Mouse (Mus musculus) forebrain, postnatal 0 days (tissue): Measurements from ENCODE around the gene Tecpr1. TPM values are rescaled to one million over a fixed set of nuclear protein-coding genes. Genes with fewer than 3 reads are reported as not detected.

ENCODE experiments used
- ATAC-seq: fragments of 200-750 bp; cut with Nextera tagmentation; 2 replicates; pipeline ENCODE4 v1.8.0; 2017; ENCODE audit warnings: mild to moderate bottlenecking, moderate library complexity
- DNase-seq: peaks from one replicate; pipeline ENCODE4 v3.0.0-alpha.2; 2015
- H3K27ac ChIP-seq: fragments of 300-500 bp; sonication (generic); 2 replicates; pipeline ENCODE4 v1.5.1; 2014; ENCODE audit warnings: low read depth, mild to moderate bottlenecking, antibody characterized with exemption, low read length, moderate library complexity, mixed read lengths
- H3K27me3 ChIP-seq: fragments of 300-500 bp; sonication (generic); 2 replicates; pipeline ENCODE4 v1.6.1; 2014; ENCODE audit warnings: mild to moderate bottlenecking, low read length, mixed read lengths; ENCODE audit not compliant: insufficient read depth
- H3K36me3 ChIP-seq: fragments of 300-500 bp; sonication (generic); 2 replicates; pipeline ENCODE4 v1.6.1; 2014; ENCODE audit warnings: mild to moderate bottlenecking, moderate library complexity; ENCODE audit not compliant: insufficient read depth
- H3K4me1 ChIP-seq: fragments of 300-500 bp; sonication (generic); 2 replicates; pipeline ENCODE4 v1.6.1; 2014; ENCODE audit warnings: antibody characterized with exemption; ENCODE audit not compliant: insufficient read depth
- H3K4me2 ChIP-seq: fragments of 300-500 bp; sonication (generic); 2 replicates; pipeline ENCODE4 v1.6.1; 2014; ENCODE audit warnings: low read depth, mild to moderate bottlenecking, moderate library complexity
- H3K4me3 ChIP-seq: fragments of 300-500 bp; sonication (generic); 2 replicates; pipeline ENCODE4 v1.5.1; 2014; ENCODE audit warnings: low read depth, low read length, mixed read lengths
- H3K9ac ChIP-seq: fragments of 300-500 bp; sonication (generic); 2 replicates; pipeline ENCODE4 v1.6.1; 2014; ENCODE audit warnings: mild to moderate bottlenecking
- H3K9me3 ChIP-seq: fragments of 300-500 bp; sonication (generic); 2 replicates; pipeline ENCODE4 v1.6.1; 2016; ENCODE audit warnings: low read length
- CTCF ChIP-seq: sonication (generic); IDR thresholded peaks from 2 replicates; pipeline ENCODE4 v1.5.1; 2016; ENCODE audit warnings: antibody characterized with exemption, control low read depth, low read depth
- WGBS: fragments of 180-500 bp; shearing (Covaris S2); extraction: QIAGEN DNeasy Blood & Tissue Kit; methylation state at CpG from one replicate; pipeline ENCODE4 v1.1.7; 2014; 5-methylcytosine and 5-hydroxymethylcytosine counted together
- polyA plus RNA-seq: library from polyadenylated mRNA; unstranded; fragments of >200 nt; fragmentation: Nextera tagmentation; extraction: Ambion mirVana; gene quantifications from 2 replicates; pipeline ENCODE4 v1.2.1, GENCODE M21; 2015
- total RNA-seq: library from RNA; depleted of rRNA; stranded (reverse); fragments of >200 nt; gene quantifications from 2 replicates; pipeline ENCODE4 v1.2.3, GENCODE M21; 2014

Tecpr1 gene
- total and polyA plus RNA-seq, 2 experiments from 2014 or later = 32.7 to 57.7 TPM

- H3K27me3 ChIP-seq = no peaks in the 10 kb centered on the region
- no peak for ATAC-seq
- no peak overlapping the region for H3K27ac ChIP-seq
- TF ChIP-seq CTCF = no peak
- H3K4me1 ChIP-seq = no peaks in the 10 kb centered on the region
- no peak for DNase-seq
- peaks cover 36% of the 10 kb centered on the region for H3K36me3 ChIP-seq
- no peak overlapping the region for H3K4me3 ChIP-seq
- 92% methylated on average over 7 of the region's 7 CpGs for WGBS
- no peak overlapping the region for H3K9ac ChIP-seq
- H3K9me3 ChIP-seq = no peaks in the 10 kb centered on the region
- H3K4me2 ChIP-seq = no peak overlapping the region
Observed at GRCm38 (mm10) chr5:144218061-144218460, 5.4 kb downstream of the Tecpr1 start.

- ATAC-seq (no peak), DNase-seq (no peak)
- Histone ChIP-seq H3K27ac (no peak overlapping the region), H3K4me2 (no peak overlapping the region), H3K9me3 (no peaks in the 10 kb centered on the region), H3K36me3 (peaks cover 53% of the 10 kb centered on the region), H3K27me3 (no peaks in the 10 kb centered on the region), H3K4me1 (no peaks in the 10 kb centered on the region), H3K4me3 (no peak overlapping the region), H3K9ac (no peak overlapping the region)
- no peak for TF ChIP-seq CTCF
- WGBS = 90% methylated on average over 2 of the region's 2 CpGs
Observed at GRCm38 (mm10) chr5:144215992-144216391, 7.4 kb downstream of the Tecpr1 start.

- Histone ChIP-seq H3K9ac (no peak overlapping the region), H3K9me3 (no peaks in the 10 kb centered on the region), H3K4me1 (no peaks in the 10 kb centered on the region), H3K27me3 (no peaks in the 10 kb centered on the region), H3K36me3 (peaks cover 68% of the 10 kb centered on the region), H3K27ac (no peak overlapping the region), H3K4me2 (no peak overlapping the region), H3K4me3 (no peak overlapping the region)
- peak; percentile 82 for TF ChIP-seq CTCF
- 31% methylated on average over 7 of the region's 7 CpGs for WGBS
- peak; percentile 54 for DNase-seq
- ATAC-seq = peak; percentile 48; the same call in 1 of the 2 replicates
Observed at GRCm38 (mm10) chr5:144214453-144214852, 9.0 kb downstream of the Tecpr1 start.

- Histone ChIP-seq H3K4me1 (no peaks in the 10 kb centered on the region), H3K4me3 (no peak overlapping the region), H3K9ac (no peak overlapping the region), H3K36me3 (peaks cover 87% of the 10 kb centered on the region), H3K4me2 (no peak overlapping the region), H3K27me3 (no peaks in the 10 kb centered on the region), H3K9me3 (no peaks in the 10 kb centered on the region), H3K27ac (no peak overlapping the region)
- peak; percentile 92 for TF ChIP-seq CTCF
- WGBS = 43% methylated on average over 11 of the region's 11 CpGs
- DNase-seq (peak; percentile 66), ATAC-seq (peak; percentile 36; the same call in 1 of the 2 replicates)
Observed at GRCm38 (mm10) chr5:144207478-144207877, 15.9 kb downstream of the Tecpr1 start.

- no peak overlapping the region for H3K27ac ChIP-seq
- H3K4me3 ChIP-seq = no peak overlapping the region
- H3K27me3 ChIP-seq = no peaks in the 10 kb centered on the region
- H3K9me3 ChIP-seq = no peaks in the 10 kb centered on the region
- no peaks in the 10 kb centered on the region for H3K4me1 ChIP-seq
- H3K36me3 ChIP-seq = peaks cover 84% of the 10 kb centered on the region
- DNase-seq (no peak), ATAC-seq (no peak)
- no peak for TF ChIP-seq CTCF
- 97% methylated on average over 15 of the region's 15 CpGs for whole genome bisulfite sequencing
- H3K9ac ChIP-seq = no peak overlapping the region
- no peak overlapping the region for H3K4me2 ChIP-seq
Observed at GRCm38 (mm10) chr5:144206069-144206468, 17.3 kb downstream of the Tecpr1 start.

- Histone ChIP-seq H3K27ac (no peak overlapping the region), H3K36me3 (peaks cover 84% of the 10 kb centered on the region), H3K9me3 (no peaks in the 10 kb centered on the region), H3K4me2 (no peak overlapping the region), H3K4me1 (no peaks in the 10 kb centered on the region), H3K4me3 (no peak overlapping the region), H3K27me3 (no peaks in the 10 kb centered on the region), H3K9ac (no peak overlapping the region)
- 57% methylated on average over 10 of the region's 10 CpGs for WGBS
- TF ChIP-seq CTCF = no peak
- ATAC-seq (no peak), DNase-seq (no peak)
Observed at GRCm38 (mm10) chr5:144204911-144205310, 18.5 kb downstream of the Tecpr1 start.

GRCm38 (mm10) chr5:144204303-144204702 lies 19.1 kb downstream of the Tecpr1 start:
- Histone ChIP-seq H3K27ac (no peak overlapping the region), H3K9ac (no peak overlapping the region), H3K4me3 (no peak overlapping the region), H3K27me3 (no peaks in the 10 kb centered on the region), H3K36me3 (peaks cover 81% of the 10 kb centered on the region), H3K4me1 (no peaks in the 10 kb centered on the region), H3K9me3 (no peaks in the 10 kb centered on the region), H3K4me2 (no peak overlapping the region)
- no peak for TF ChIP-seq CTCF
- no peak for ATAC-seq
- WGBS = 92% methylated on average over 12 of the region's 12 CpGs
- no peak for DNase-seq
